Mouse (Mus musculus): Measurements from ENCODE around the gene Ppip5k2. TPM values are rescaled to one million over a fixed set of nuclear protein-coding genes. Genes with fewer than 3 reads are reported as not detected.
A peak's percentile ranks its signal among the peaks of the same experiment; 100 is the strongest.

Ppip5k2 gene
- 64.0 and 69.2 TPM in 2 replicates for polyA plus RNA-seq (2015; fragmentation: Nextera tagmentation; extraction: Ambion mirVana)

DNA sequence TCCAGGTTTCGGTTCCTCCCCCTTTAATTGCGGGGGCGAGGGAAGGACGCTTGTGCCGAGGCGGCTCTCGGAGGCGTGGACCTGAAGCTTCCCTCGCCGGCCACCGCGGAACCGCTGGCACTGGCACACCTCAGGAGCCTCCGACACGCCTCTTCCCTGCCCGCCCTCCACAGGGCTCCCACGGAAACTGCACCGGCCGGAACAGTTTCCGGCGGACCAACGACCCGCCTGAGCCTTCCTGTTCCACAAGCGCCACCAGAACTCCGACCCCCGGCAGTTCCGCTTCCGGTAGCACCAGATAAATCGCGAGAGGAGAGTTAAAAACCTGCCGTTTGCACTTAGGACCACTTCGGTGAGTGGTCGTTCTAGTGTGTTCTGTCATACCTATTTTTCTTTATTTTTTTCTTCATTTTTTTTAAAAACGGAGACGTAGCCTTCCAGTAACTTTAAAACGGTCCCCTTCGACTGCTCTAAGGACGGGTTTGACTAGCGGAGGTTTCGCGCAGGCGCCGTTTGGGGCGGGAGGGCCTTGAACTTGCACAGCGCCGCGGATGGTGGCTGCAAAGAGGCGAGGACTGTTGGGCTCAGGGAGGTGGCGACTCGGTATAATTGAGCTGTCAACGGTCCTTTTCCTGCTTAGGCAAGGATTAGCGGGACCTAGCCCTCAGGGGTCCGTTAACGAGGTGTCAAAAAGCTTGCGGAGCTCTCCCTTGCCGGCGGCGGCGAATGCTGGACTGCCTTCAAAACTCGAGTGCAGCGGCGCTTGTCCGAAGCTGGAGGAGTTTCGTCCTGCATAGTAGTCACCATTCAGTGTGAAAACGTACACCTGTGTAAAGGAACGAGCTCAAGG lies at the start of gene Ppip5k2, which contains the start of gene Gin1:
Gene Ppip5k2, minus strand, starts transcription at position 508 of the 850 bp plus-strand sequence.
Gene Gin1, plus strand, starts transcription at position 269 of the 850 bp plus-strand sequence.
- peak within 1 kb of the TSS; percentile 93 for H3K27ac ChIP-seq
- H3K9ac ChIP-seq: peak within 1 kb of the TSS; percentile 93
- peak; percentile 99 for ATAC-seq (ENCODE audit: low FRiP score)
- peaks cover 29% of the 10 kb centered on the region for H3K4me1 ChIP-seq (replicated peaks)
- H3K4me2 ChIP-seq: peak within 1 kb of the TSS; percentile 71
- under 1% methylated on average over 66 of the region's 66 CpGs for WGBS
- peak within 1 kb of the TSS; percentile 93 for H3K4me3 ChIP-seq
- no peaks in the 10 kb centered on the region for H3K9me3 ChIP-seq
- H3K27me3 ChIP-seq: no peaks in the 10 kb centered on the region
- H3K36me3 ChIP-seq: no peaks in the 10 kb centered on the region

DNA sequence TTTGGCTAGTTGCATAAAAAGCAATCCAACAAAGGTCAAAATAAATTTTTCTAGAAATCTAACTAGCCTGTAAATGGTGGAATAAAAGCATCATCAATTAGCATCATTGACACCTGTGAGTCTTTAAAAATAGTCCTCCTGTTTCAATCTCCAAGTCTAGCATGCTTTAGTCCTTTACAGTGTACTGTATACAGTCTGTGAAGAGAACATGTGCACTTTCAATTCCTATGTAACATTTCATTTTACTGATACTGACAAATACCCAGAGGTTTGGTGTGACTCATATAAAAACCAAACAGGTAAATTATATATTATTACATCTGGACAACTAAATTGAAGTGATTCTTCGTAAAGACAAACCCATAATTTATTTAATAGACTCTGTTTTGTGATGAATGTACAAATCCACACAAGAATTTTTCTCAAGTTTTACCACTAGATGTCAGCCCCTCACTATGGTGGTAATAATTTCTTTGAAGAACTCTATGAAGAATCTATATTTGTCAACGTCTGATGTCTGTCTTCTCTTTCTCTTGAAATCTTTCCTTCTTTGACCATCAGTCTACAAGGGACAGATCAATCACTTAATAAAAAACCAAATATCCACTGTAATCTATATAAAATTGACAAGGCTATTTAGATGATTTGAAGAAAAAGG lies 39.2 kb upstream of the Ppip5k2 start:
- WGBS: 48% methylated on average over 2 of the region's 2 CpGs
- Histone ChIP-seq H3K9ac (no peak overlapping the region), H3K4me2 (no peak overlapping the region), H3K4me1 (replicated peaks) (no peaks in the 10 kb centered on the region), H3K9me3 (no peaks in the 10 kb centered on the region), H3K27me3 (no peaks in the 10 kb centered on the region), H3K36me3 (no peaks in the 10 kb centered on the region), H3K4me3 (no peak overlapping the region), H3K27ac (no peak overlapping the region)
- ATAC-seq (ENCODE audit: low FRiP score): no peak

DNA sequence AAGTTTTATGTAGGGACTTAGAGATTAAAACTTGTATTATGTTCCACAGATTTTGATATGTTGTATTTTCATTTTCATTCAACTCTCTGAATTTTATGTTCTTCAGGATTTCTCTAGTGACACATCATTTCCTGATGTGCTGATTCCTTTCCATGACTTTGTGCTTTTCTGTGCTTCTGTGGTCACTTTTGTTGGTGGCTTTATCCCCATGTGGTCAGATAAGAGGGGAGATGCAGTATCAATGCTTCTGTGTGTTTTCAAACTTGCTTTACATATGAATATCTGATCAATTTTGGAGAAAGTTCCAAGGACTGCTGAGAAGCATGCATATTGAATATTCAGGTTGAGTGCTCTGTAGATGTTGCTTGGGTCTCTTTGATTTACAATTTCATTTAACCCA lies 34.3 kb upstream of the Ppip5k2 start:
- H3K4me2 ChIP-seq: no peak overlapping the region
- no peak overlapping the region for H3K27ac ChIP-seq
- peaks cover 2% of the 10 kb centered on the region; the same call in 1 of the 2 replicates for H3K9me3 ChIP-seq
- no peaks in the 10 kb centered on the region for H3K4me1 ChIP-seq (replicated peaks)
- no peak overlapping the region for H3K4me3 ChIP-seq
- no peak for ATAC-seq (ENCODE audit: low FRiP score)
- H3K36me3 ChIP-seq: no peaks in the 10 kb centered on the region
- H3K9ac ChIP-seq: no peak overlapping the region
- no peaks in the 10 kb centered on the region for H3K27me3 ChIP-seq

DNA sequence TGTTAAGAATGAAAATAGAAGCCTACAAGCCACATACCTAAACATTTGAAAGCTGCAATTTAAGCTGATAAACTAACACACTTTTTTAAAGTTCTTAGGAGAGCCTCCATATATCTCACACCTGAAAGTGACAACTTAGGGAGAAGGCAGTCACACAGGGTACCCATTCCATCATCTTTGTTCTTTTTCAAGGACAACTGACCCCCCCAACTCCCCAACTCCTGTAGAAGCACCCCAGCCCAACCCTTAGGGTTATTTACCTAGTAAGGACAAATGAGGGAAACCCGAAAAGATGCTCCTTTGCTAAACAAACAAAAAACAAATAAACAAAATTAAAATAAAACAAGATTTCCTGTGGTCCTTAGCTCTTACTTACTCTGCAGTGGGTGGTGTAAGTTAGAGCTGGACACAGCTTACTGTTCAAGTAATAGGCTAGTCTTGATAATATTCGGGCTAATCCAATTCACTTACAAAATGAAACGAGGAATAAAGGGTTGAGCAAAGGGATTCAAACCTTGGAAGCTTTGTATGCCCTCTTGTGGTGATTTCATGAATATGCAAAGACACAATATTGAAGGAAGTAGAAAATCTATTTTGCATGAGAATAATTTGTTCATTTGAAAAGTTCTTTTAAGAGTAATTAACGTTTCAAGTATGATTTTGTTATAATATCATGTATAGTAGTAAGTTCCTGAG lies 32.1 kb upstream of the Ppip5k2 start:
- Histone ChIP-seq H3K9me3 (peaks cover 2% of the 10 kb centered on the region; the same call in 1 of the 2 replicates), H3K4me3 (no peak overlapping the region), H3K9ac (no peak overlapping the region), H3K4me2 (no peak overlapping the region), H3K36me3 (no peaks in the 10 kb centered on the region), H3K27me3 (no peaks in the 10 kb centered on the region), H3K27ac (no peak overlapping the region), H3K4me1 (replicated peaks) (no peaks in the 10 kb centered on the region)
- 53% methylated on average over 4 of the region's 4 CpGs for WGBS
- ATAC-seq (ENCODE audit: low FRiP score): no peak

DNA sequence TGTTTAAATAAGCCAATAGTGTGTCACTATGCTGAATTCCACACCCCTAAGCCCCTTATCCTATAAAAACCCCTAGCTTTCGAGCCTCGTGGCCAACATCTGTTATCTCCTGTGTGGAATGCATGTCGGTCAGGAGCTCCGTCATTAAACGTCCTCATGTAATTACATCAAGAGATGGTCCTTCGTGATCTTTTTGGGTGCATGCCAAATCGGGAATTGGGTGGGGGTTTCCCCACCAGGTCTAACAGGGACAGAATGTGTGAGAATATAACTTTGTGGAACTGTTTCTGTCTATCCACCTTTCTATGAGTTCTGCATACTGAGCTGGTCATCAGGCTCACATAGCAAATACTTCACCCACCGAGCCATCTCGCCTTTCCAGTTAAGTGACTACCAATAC lies 25.7 kb upstream of the Ppip5k2 start:
- no peaks in the 10 kb centered on the region for H3K4me1 ChIP-seq (replicated peaks)
- H3K27ac ChIP-seq: no peak overlapping the region
- H3K9ac ChIP-seq: no peak overlapping the region
- H3K36me3 ChIP-seq: peaks cover 4% of the 10 kb centered on the region; the same call in 1 of the 2 replicates
- WGBS: 90% methylated on average over 9 of the region's 9 CpGs
- no peak for ATAC-seq (ENCODE audit: low FRiP score)
- no peak overlapping the region for H3K4me2 ChIP-seq
- H3K27me3 ChIP-seq: no peaks in the 10 kb centered on the region
- H3K9me3 ChIP-seq: peaks cover 2% of the 10 kb centered on the region; the same call in 1 of the 2 replicates
- H3K4me3 ChIP-seq: no peak overlapping the region

DNA sequence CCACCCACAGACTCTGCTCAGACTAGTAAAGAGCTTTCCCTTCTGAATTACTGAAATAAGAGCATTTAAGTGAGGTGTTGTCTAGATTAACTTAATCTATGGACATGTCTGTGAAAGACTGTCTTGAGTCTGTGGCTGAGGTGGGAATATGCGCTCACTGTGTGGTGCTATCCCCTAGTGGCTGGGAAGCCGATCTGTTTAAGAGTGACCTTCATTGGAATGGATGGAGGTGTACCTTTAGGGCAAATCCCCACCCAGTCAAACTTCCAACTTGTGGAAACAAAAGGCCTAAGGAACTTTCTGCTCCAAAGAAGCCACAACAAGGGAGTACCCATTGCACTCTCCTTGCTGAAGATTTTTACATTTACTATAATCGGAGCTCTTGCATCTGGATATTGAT lies 23.9 kb upstream of the Ppip5k2 start:
- no peak overlapping the region for H3K4me3 ChIP-seq
- 88% methylated on average over 3 of the region's 3 CpGs for whole genome bisulfite sequencing
- no peak overlapping the region for H3K9ac ChIP-seq

DNA sequence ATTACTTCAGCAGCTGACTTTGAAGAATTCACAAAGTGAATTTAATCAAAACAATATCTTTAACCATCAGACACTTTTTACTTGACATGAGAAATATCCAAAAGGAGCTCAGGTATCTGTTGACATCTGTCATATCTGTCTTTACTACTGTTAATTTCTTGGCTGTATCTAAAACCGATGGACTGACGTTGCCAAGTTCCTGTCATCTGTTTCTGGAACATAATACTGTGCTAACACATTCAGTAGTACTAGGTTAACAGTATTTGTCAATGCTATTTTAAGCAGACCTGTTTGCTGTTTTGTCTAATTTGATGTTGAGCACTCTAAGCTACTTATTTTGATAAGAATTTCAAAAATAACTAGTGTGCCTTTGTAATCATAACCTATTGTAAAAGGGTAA lies 18.3 kb upstream of the Ppip5k2 start:
- Histone ChIP-seq H3K4me3 (no peak overlapping the region), H3K27ac (no peak overlapping the region), H3K4me1 (replicated peaks) (no peaks in the 10 kb centered on the region), H3K27me3 (no peaks in the 10 kb centered on the region), H3K9me3 (no peaks in the 10 kb centered on the region), H3K9ac (no peak overlapping the region), H3K4me2 (no peak overlapping the region), H3K36me3 (peaks cover 12% of the 10 kb centered on the region; the same call in 1 of the 2 replicates)
- no peak for ATAC-seq (ENCODE audit: low FRiP score)
- 92% methylated on average over 2 of the region's 2 CpGs for WGBS

More for the DNA sequence above, 23.9 kb upstream of the Ppip5k2 start:
- Histone ChIP-seq H3K36me3 (peaks cover 4% of the 10 kb centered on the region; the same call in 1 of the 2 replicates), H3K4me2 (no peak overlapping the region), H3K27me3 (no peaks in the 10 kb centered on the region), H3K9me3 (no peaks in the 10 kb centered on the region), H3K27ac (no peak overlapping the region), H3K4me1 (replicated peaks) (no peaks in the 10 kb centered on the region)
- ATAC-seq (ENCODE audit: low FRiP score): no peak

DNA sequence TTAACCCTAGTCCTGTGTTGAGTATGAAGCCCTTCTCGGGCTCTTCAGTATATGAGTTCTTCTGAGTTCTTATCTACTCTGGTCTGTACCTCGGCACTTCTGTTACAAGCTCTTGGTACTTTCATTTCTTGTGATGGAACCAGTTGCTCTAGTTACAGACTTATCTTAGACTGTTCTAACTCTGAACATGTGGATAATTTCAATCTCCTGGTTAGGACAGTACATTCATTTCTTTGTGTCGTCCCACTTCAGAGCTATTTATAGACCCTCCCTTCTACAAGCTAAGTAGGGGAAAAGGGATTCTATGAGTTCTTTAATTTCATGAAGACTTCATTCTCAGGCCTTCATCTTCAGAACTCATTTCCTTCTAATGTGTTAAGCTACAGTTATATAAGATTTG lies 17.5 kb upstream of the Ppip5k2 start:
- no peak for ATAC-seq (ENCODE audit: low FRiP score)
- WGBS: 92% methylated on average over 3 of the region's 3 CpGs
- H3K36me3 ChIP-seq: peaks cover 9% of the 10 kb centered on the region; the same call in 1 of the 2 replicates
- H3K27ac ChIP-seq: no peak overlapping the region
- no peaks in the 10 kb centered on the region for H3K27me3 ChIP-seq
- no peaks in the 10 kb centered on the region for H3K4me1 ChIP-seq (replicated peaks)
- H3K9me3 ChIP-seq: no peaks in the 10 kb centered on the region
- no peak overlapping the region for H3K4me3 ChIP-seq
- H3K4me2 ChIP-seq: no peak overlapping the region
- no peak overlapping the region for H3K9ac ChIP-seq

DNA sequence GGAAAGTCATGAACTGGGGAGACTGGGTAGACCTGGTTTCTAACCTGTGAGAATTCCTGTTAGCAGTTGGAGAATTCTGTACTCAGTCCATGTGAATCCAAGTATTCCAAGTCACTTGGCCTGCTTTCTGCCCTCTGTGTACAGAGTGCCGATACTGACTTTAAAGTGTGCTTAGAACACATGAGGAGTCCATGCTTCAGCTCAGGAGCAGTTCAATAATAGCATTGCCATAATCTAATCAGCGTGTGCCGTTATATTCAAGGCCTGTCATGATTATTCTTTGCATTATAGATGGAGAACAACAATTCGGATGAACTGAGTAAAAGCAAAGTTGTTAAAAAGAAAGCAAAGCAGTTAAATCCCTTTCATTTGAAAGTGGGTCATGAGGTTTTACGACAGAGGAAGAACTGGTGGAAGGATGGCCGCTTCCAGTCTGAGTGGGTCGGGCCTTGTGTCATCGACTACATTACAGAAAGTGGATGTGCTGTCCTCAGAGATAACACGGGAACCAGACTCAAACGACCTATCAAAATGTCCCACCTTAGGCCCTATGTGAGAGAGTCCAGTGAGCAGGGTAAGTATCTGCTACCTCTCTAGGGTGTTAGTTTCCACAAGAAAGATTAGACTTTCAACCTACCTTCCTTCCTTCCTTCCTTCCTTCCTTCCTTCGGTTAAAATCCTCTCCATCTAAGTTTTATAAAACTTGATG lies 15.6 kb upstream of the Ppip5k2 start:
- no peak for ATAC-seq (ENCODE audit: low FRiP score)
- Histone ChIP-seq H3K27ac (no peak overlapping the region), H3K4me2 (no peak overlapping the region), H3K4me3 (no peak overlapping the region), H3K36me3 (peaks cover 9% of the 10 kb centered on the region; the same call in 1 of the 2 replicates), H3K27me3 (no peaks in the 10 kb centered on the region), H3K9me3 (no peaks in the 10 kb centered on the region), H3K9ac (no peak overlapping the region), H3K4me1 (replicated peaks) (no peaks in the 10 kb centered on the region)
- 93% methylated on average over 11 of the region's 11 CpGs for WGBS

DNA sequence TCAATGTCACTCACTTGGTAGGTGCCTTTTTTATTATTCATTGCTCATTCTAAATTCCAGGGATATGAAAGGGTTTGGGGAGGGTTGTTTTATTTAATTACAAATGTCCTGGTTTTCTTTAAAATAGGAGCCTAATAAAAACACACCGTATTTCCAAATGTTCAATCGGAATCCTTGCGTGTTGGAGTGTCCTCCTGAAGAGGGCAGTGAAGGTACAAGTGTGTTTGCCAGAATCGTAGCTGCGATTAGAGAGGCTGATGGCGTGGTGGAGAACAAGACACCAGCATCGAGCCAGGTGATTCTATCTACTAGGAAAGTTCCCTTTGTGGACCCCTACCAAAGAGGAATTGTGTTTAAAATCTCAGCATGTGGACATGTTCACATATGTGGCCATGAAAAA lies 14.7 kb upstream of the Ppip5k2 start:
- Histone ChIP-seq H3K9me3 (no peaks in the 10 kb centered on the region), H3K27ac (no peak overlapping the region), H3K9ac (no peak overlapping the region), H3K36me3 (peaks cover 9% of the 10 kb centered on the region; the same call in 1 of the 2 replicates), H3K4me3 (no peak overlapping the region), H3K27me3 (no peaks in the 10 kb centered on the region), H3K4me1 (replicated peaks) (no peaks in the 10 kb centered on the region), H3K4me2 (no peak overlapping the region)
- 82% methylated on average over 7 of the region's 7 CpGs for WGBS
- no peak for ATAC-seq (ENCODE audit: low FRiP score)

DNA sequence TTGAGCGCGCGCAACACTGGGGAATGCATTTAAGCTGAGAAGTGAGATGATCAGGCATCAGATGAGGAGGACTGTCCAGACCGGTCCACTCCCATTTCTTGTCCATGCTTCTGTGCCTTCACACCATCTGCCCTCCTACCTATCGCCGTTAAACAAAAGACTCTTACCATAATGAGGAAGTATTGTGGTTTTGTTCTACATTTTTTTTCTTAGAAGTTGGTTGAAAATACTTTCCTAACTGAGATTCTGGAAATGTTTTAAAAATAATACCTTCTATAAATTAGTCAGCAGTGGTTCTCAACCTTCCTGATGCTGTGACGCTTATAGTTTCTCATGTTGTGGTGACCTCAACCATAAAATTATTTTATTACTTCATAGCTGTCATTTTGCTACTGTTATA lies 11.5 kb upstream of the Ppip5k2 start:
- no peaks in the 10 kb centered on the region for H3K27me3 ChIP-seq
- WGBS: 98% methylated on average over 7 of the region's 7 CpGs
- H3K4me2 ChIP-seq: no peak overlapping the region
- ATAC-seq (ENCODE audit: low FRiP score): no peak
- H3K9ac ChIP-seq: no peak overlapping the region
- no peaks in the 10 kb centered on the region for H3K4me1 ChIP-seq (replicated peaks)
- no peak overlapping the region for H3K4me3 ChIP-seq
- H3K9me3 ChIP-seq: no peaks in the 10 kb centered on the region
- peaks cover 11% of the 10 kb centered on the region; the same call in 1 of the 2 replicates for H3K36me3 ChIP-seq
- H3K27ac ChIP-seq: no peak overlapping the region
